ENCODE assay signal across 10 mouse cellular contexts in genomic region chr11:96795491-96795890, GRCm38 (mm10).
"Had no signal": no experiment of that assay in that cellular context is flagged by ENCODE, and none has a peak within 500 bp of the region (broad histone marks: within the 10 kb centered on the region; RNA-seq: fewer than 3 reads in every experiment).

No protein-coding gene starts in this region.

- DNase-seq: kidney, adult 2 months; kidney, postnatal 25 days; layer of hippocampus, postnatal 36 days; liver, postnatal 0 days; lung, embryonic 14.5 days; retina, postnatal 1 day; right cerebral cortex, postnatal 25 days; thymus, adult 2 months; thymus, postnatal 14 days; thymus, postnatal 4 days had no signal
